Mouse (Mus musculus) brain, embryonic 14.5 days (tissue): ENCODE measurements at regions not wholly inside any gene's neighbourhood (a gene's known extent, or its start where the extent isn't known, plus 50 kb on each side); places are given as distances from the start of the nearest gene placed in this dataset.

ENCODE experiments used
- DNase-seq: peaks from one replicate; pipeline ENCODE4 v3.0.0-alpha.2; 2011; ENCODE audit warnings: low read depth
- CTCF ChIP-seq: fragments of 200-500 bp; IDR thresholded peaks from 2 replicates; pipeline ENCODE4 v1.5.1; 2012; ENCODE audit warnings: inconsistent platforms, mild to moderate bottlenecking, moderate library complexity, borderline replicate concordance; ENCODE audit not compliant: insufficient read depth, insufficient read length; ENCODE audit errors: extremely low read depth
- POLR2A ChIP-seq: fragments of 200-500 bp; IDR thresholded peaks from 2 replicates; pipeline ENCODE4 v1.6.1; 2012; ENCODE audit warnings: mild to moderate bottlenecking, inconsistent platforms, borderline replicate concordance; ENCODE audit not compliant: poor library complexity, insufficient read depth, insufficient read length, severe bottlenecking; ENCODE audit errors: extremely low read depth

GRCm38 (mm10) chrX:16139022-16139421, 383.6 kb upstream of the Cypt1 start:
- peak; percentile 59 for DNase-seq
- TF ChIP-seq CTCF (no peak), POLR2A (no peak)
